Mouse (Mus musculus) testis, adult 2 months (tissue): ENCODE results near the gene Hba-a2.

Source experiments
- CTCF ChIP-seq: fragments of 200-500 bp; IDR thresholded peaks from 2 replicates; pipeline ENCODE4 v1.5.1; 2012; ENCODE audit warnings: low read depth, mild to moderate bottlenecking, inconsistent platforms, low read length, moderate library complexity; ENCODE audit not compliant: control insufficient read depth, insufficient read depth, insufficient replicate concordance
- POLR2A ChIP-seq: fragments of 200-500 bp; IDR thresholded peaks from 2 replicates; pipeline ENCODE4 v1.6.1; 2012; ENCODE audit warnings: low read depth, mild to moderate bottlenecking, inconsistent platforms, low read length, moderate library complexity; ENCODE audit not compliant: control insufficient read depth

DNA sequence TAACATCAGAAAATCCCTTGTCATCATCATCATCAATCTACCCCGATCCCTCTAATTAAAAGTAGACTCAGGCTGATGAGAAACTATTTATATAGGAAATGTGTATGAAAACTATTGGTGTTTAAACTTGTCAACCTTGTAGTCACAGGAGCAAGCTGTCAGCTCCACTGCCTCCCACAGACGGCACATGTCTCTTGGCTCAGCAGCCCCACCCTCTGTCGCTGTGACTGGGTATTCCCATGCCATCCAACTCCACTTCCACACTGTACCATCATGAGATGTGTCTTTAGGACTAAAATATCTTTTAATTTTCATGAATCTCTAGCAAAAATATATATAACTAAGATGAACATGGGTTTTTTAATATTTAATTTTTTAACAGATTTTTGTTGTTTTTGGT, 47.9 kb upstream of the Hba-a2 start:
- TF ChIP-seq CTCF = no peak
- no peak for TF ChIP-seq POLR2A
